Mouse (Mus musculus) skeletal muscle tissue, adult 2 months (tissue): ENCODE results near the gene Ezh1.

Source experiments
- DNase-seq: peaks from one replicate; pipeline ENCODE4 v3.0.0-alpha.2; 2012; ENCODE audit warnings: low read depth, low spot score

The Ezh1 gene

GRCm38 (mm10) chr11:101246702-101247012 is 20.4 kb upstream of the Ezh1 start:
- no peak for DNase-seq

DNA sequence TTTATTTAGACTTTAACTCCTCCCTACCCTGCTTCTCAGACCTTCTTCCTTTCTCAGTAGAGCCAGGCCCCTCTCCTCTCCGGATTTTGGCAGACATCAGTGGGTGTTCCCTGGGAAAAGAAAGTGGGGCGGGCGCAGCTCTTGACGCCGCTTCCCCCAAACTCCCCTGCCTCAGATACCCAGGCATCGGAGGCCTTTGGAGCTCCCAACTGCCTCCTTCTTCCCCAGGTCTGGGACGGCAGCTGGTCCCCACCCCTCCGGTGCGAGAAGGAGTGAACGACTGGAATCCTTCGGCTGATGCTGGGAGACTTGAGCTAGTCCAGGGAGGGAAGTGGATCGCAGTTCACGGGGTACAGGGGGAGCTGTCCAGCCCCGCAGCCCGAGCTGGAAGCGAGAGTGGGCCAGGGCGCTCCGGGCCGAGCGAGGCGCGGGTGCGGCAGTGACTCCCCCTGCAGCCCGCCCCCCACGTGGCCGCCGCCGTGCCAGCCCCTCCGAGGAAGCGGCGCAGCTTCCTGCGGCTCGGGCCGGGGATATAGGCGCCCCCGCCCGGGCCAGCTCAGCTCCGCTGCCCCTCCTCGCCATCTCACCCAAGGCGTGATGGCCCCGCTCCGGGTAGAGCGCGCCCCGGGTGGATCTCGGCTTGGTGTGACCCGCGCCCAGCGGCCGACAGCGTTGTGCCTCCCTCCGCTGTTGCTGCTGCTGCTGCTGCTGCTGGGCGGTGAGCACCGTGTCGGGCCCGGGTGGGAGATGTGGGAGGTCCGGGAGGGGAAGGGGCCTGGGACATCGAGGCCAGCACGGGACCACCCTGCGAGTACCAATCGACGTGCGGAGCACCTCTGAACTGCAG is 19.8 kb upstream of the Ezh1 start, which contains the start of gene Ramp2:
Gene Ramp2 (plus strand): TSS at position 174 of the 847 bp plus-strand sequence.
- DNase-seq: no peak

GRCm38 (mm10) chr11:101245071-101245470 is 18.8 kb upstream of the Ezh1 start:
- peak; percentile 75 for DNase-seq

DNA sequence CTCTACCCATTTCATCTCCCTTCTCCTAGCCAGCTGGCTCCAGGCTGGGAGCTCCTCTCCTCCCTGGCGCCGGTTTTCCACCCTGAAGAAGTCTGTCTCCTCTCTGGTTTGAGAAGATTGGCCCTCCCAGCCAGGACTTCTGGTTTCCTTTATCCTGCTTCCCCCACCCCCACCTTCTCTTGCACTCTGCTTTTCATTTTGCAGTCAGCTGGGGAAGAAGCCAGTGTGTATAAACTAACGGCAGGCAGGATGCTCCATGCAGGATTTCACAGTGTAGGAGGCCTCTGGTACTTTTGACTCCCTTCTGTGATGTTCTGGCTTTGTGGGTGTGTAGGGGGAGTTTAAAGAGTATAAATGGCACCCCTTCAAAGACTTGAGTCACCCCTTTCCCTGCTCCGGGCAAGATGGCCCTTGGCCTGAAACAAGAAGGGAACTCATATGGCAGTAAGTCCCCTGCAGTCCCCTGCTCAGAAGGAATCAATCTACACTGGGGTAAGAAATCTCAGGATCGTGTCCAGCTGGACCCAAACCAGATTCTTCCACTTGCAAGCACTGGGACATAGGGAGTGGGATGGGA is 11.9 kb upstream of the Ezh1 start:
- no peak for DNase-seq

GRCm38 (mm10) chr11:101236782-101237181 is 10.5 kb upstream of the Ezh1 start:
- peak; percentile 71 for DNase-seq

DNA sequence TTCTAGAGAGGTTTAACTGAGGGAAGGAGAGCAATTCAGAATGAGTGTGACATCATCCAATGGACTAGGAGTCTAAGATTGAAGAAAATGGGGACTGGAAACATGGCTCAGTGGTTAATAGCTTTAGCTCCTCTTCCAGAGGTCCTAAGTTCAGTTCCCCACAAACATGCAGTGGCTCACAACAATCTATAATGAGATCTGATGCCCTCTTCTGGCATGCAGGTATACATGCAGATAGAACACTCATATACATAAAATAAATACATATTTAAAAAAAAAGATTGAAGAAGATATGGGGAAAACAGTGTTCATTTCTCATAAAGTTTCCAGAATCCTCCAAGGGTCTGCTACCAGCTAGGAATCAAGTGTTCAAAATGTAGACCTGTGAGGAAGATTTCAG is 9.2 kb upstream of the Ezh1 start:
- DNase-seq: no peak

DNA sequence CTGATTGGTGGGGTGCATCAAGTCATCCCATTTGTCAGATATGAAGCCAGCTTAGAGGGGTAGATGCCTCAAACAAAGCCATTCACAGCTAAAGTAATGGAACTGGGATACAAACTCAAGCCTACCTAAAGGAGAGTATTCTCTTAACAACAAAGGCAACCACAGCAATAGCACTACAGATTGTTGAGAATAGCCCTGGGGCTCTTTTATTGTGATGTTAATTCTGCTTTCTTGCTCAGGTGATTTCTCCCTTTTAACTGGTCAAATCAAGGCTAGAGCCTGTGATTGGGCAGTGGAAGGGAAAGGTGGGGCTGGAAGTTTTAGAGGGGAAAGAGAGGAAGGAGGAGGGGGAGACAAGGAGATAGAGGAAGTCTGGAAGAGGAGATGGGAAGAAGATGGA is 7.9 kb upstream of the Ezh1 start:
- no peak for DNase-seq

- DNase-seq: no peak
Observed at GRCm38 (mm10) chr11:101233240-101233639, 7.0 kb upstream of the Ezh1 start.

DNA sequence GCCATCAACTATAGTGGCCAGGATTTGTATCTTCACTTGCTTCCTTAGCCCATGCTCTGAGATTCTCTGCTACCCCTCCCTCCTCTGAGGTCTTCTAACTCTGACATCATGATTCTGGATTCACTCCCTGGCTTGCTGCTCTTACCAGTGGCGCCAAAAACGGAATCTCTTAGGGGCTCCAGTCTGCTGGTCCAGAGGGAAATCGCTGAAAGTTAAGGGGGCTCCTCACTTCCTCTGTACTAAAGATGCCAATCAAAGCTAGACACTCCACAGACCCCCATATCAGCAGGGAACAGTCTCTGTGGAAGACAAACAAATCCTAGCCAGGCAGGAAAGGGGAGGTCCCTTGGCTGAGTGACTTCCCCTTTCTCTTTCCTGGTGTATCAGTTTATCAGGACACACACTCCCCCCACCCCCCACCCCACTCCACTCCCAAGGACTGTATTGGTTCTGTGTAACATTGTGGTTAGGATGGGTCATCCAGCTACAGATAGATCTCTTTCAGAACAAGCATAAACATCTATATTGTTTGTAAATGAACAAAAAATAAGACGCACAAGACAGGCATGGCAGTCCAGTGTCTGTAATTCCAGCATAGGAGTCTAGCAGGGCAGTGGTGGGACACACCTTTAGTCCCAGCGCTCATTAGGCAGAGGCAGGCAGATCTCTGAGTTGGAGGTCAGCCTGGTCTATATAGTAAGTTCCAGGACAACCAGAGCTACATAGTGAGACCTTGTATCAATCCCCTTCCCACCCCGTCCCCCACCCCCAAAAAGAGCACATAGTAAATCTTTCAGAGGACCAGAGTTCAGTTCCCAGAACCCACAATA is 6.0 kb upstream of the Ezh1 start:
- DNase-seq: peak; percentile 50

- peak; percentile 87 for DNase-seq
Observed at GRCm38 (mm10) chr11:101230991-101231871, 5.0 kb upstream of the Ezh1 start.

DNA sequence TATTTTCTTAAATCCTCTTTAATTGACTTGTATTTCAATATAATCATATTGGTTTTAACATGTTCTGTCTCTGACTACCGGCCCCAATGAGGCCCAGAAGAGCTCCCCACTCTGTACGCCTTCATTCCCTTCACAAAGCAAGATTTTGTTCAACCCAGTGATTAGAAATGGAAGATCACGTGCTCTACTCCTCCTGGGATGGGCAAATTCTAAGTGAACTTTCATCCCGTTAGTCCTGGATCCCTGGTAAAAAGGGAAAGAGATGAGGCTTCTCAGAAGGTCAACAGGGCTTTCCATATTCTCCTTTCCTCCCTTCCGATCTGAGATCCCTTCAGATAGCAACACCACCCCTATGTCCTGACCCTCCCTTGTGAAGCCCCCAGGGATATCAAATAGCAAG is 4.3 kb upstream of the Ezh1 start:
- DNase-seq: no peak

DNA sequence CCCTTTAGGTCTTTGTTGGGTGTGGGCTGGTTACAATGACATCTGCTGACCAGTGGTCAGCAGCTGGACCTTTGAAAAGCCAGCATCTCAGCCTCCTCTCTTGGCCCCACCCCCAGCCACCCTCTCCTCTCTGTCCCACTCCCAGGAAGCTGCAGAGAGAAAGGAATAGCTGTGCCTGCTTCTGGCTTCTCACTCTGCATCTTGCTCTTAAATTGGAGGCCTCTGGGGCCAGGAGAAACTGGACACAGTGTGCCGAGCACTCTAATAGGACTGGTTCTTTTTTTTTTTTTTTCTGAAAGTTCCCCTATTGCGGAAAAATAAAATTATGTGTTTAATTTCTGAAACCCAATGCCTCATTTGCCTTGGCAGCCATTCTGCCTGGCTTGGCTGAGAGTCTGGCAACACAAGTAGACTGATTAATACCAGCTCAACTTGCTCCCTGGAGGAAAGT is 3.8 kb upstream of the Ezh1 start:
- peak; percentile 89 for DNase-seq

DNA sequence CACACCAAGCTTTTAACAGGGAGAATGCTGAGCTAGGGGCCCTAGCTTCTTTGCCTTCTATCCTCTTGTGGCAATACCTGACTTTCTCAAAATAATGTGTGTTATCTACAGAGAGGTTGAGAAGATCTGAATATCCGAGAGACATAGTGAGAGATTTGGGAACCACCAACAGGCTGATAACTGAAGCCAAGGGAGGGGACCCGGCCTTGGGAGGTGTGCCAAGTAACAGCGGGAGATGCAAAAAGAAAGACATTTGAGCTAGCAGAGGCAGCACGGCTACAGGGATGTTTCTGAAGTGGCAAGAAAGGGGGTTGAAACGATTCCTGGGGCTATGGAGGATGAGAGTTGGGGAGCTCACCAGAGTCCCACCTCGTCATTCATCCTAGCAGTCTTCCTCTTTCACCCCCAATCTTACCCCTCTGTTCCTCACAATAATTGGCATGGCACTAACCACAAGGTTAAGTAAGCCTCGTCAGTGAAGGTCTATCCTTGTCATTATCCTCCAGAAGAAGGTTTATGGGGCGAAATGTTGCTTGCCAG is 3.2 kb upstream of the Ezh1 start:
- DNase-seq: peak; percentile 51

- no peak for DNase-seq
Observed at GRCm38 (mm10) chr11:101225331-101226064, 765 bp downstream of the Ezh1 start.

DNA sequence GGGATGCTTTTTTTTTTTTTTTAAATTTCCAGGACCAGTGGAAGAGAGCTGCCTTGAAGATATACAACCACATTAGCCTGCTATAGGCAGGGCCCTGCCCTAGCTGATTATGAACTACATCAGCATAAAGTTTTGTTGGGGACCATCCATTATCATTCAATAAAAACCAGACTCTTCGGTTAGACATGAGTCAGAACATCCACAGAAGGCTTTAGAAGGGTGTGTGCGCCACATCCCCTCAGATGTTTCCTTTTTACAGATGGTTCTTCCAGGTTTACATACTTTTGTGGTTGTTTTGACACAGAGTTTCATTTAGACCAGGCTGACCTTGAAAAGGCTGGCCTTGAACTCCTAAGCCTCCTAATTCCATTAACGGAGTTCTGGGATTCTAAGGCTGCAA is 1.9 kb downstream of the Ezh1 start:
- no peak for DNase-seq

DNA sequence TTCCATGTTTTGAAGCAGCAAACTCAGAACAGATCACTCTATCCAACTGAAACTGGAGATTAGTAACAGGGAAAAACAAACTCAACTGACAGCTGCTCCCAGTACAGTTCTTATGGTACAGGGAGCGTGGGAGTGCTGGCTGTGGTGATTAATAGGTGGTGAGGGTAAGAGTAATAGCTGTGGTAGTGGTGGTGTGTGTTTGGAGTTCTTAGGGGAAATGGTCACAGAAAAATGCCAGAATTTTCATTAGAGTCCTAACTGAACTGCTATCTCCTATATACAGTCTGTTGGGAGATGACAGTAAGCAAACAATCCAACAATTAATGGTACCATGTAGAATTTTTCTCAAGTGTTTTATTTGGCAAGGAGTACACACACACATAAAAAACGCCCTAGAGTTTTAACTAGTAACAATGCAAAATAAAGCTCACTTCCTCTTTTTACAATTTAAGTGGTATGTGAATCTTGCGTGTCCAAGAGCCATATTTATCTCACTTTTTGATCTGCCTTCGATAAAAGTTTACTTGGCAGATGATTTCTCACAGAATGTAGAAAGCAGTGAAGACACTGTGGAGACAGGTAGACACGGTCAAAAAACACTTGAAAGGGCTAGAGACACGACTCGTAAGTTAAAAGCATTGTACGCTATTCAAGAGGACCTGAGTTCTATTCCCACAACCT is 4.8 kb downstream of the Ezh1 start:
- no peak for DNase-seq

DNA sequence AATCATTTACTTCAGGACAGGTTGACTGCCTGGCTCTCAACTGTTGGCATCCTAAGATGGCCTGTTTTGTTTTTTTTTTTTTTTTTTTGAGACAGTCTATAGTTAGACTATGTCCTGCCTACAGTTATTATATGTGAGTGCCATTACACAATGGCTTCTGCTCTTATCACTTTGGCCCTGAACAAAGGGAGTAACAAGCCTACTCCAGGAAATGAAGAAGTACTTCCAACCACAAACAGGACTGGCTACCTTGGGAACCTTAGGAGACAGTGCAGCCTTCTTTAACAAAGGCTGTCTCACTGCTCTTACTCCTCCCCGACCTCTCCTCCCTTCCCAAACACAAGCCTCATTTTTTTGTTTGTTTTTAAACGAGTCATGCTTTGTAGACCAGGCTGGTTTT is 5.4 kb downstream of the Ezh1 start:
- no peak for DNase-seq

- DNase-seq: no peak
Observed at GRCm38 (mm10) chr11:101218436-101219055, 7.7 kb downstream of the Ezh1 start.

DNA sequence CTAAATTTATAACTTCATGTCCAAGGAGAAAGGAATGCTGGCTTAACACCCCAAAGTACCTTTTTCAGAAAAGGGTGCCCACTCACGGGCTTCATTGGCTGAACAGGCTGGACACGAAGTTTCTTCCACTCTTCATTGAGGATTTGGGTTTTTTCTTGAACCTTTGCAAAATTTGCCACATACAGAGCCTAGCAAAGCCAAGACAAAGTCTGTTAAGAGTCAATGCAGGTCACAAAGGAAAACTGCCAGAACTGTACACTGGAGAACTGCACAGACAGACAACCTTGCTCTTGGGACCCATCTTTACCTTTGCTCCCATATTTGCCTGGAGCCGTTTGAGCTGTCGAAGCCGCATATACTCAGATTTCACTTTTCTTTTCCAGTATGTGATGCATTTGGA is 9.3 kb downstream of the Ezh1 start:
- no peak for DNase-seq
